Mouse (Mus musculus) heart, postnatal 4 days (tissue): ENCODE results near the gene Vmn1r148. TPM values are rescaled to one million over a fixed set of nuclear protein-coding genes. Genes with fewer than 3 reads are reported as not detected.
"Not testable (repeated sequence)": the region's sequence is repeated elsewhere in the genome, so short reads cannot be mapped to it uniquely, and the experiment has no call there.

ENCODE experiments used
- DNase-seq: peaks from one replicate; pipeline ENCODE4 v3.0.0; 2021
- total RNA-seq, 2 experiments: library from RNA; stranded (reverse); gene quantifications; 2 replicates each; pipeline ENCODE4 v1.2.3; 2021

The Vmn1r148 gene
- total RNA-seq, result not detected

- DNase-seq, result not testable (repeated sequence)
Observed at GRCm38 (mm10) chr7:22413283-22413682, at the start of gene Vmn1r148. Vmn1r148 (plus strand) TSS chr7:22413583.

GRCm38 (mm10) chr7:22370939-22371338 is 42.4 kb upstream of the Vmn1r148 start, which contains the start of gene Gm8660:
Gm8660 (minus strand) TSS chr7:22371039.
- not testable (repeated sequence) for DNase-seq

GRCm38 (mm10) chr7:22438129-22438528 is 24.7 kb downstream of the Vmn1r148 start, which contains the start of gene Vmn1r149:
Vmn1r149 (minus strand) TSS chr7:22438229.
- DNase-seq, result not testable (repeated sequence)

GRCm38 (mm10) chr7:22463975-22464374 is 50.6 kb downstream of the Vmn1r148 start, which contains the start of gene Gm10665:
Gm10665 (minus strand) TSS chr7:22464075.
- not testable (repeated sequence) for DNase-seq

Other genes with a start within 250 kb of the Vmn1r148 start
- not detected for gene Vmn1r142, start 249.5 kb upstream of the Vmn1r148 start, total RNA-seq
- gene Vmn1r143, start 224.2 kb upstream of the Vmn1r148 start, total RNA-seq, result not detected
- gene Gm8653, start 212.3 kb upstream of the Vmn1r148 start, total RNA-seq, result not detected
- not detected for gene Gm8453, start 184.1 kb upstream of the Vmn1r148 start, total RNA-seq
- gene Gm4187, start 83.9 kb upstream of the Vmn1r148 start, total RNA-seq, result not detected
- not detected for gene Gm8660, start 42.5 kb upstream of the Vmn1r148 start, total RNA-seq
- gene Vmn1r149, start 24.6 kb downstream of the Vmn1r148 start, total RNA-seq, result not detected
- not detected for gene Gm10665, start 50.5 kb downstream of the Vmn1r148 start, total RNA-seq
- not detected for gene Vmn1r151, start 86.1 kb downstream of the Vmn1r148 start, total RNA-seq
- gene Vmn1r152, start 109.4 kb downstream of the Vmn1r148 start, total RNA-seq, result not detected
- not detected for gene Gm8677, start 121.3 kb downstream of the Vmn1r148 start, total RNA-seq
- gene Gm4201, start 151.8 kb downstream of the Vmn1r148 start, total RNA-seq, result not detected
- not detected for gene Gm4565, start 174.5 kb downstream of the Vmn1r148 start, total RNA-seq
- not detected for gene Vmn1r155, start 244.4 kb downstream of the Vmn1r148 start, total RNA-seq